Mouse (Mus musculus) brain, embryonic 14.5 days (tissue): ENCODE results near the gene Slc22a16. TPM values are rescaled to one million over a fixed set of nuclear protein-coding genes. Genes with fewer than 3 reads are reported as not detected.
A peak's percentile ranks its signal among the peaks of the same experiment; 100 is the strongest.

Experiments used
- DNase-seq: peaks from one replicate; pipeline ENCODE4 v3.0.0-alpha.2; 2011; ENCODE audit warnings: low read depth
- CTCF ChIP-seq: fragments of 200-500 bp; IDR thresholded peaks from 2 replicates; pipeline ENCODE4 v1.5.1; 2012; ENCODE audit warnings: inconsistent platforms, mild to moderate bottlenecking, moderate library complexity, borderline replicate concordance; ENCODE audit not compliant: insufficient read depth, insufficient read length; ENCODE audit errors: extremely low read depth
- POLR2A ChIP-seq: fragments of 200-500 bp; IDR thresholded peaks from 2 replicates; pipeline ENCODE4 v1.6.1; 2012; ENCODE audit warnings: mild to moderate bottlenecking, inconsistent platforms, borderline replicate concordance; ENCODE audit not compliant: poor library complexity, insufficient read depth, insufficient read length, severe bottlenecking; ENCODE audit errors: extremely low read depth
- polyA plus RNA-seq: library from polyadenylated mRNA; depleted of rRNA; stranded (reverse); fragments of >200 nt; gene quantifications from 2 replicates; pipeline ENCODE4 v1.2.3, GENCODE M21; 2012; rRNA removed

The Slc22a16 gene
- polyA plus RNA-seq, 1 experiment: not detected

DNA sequence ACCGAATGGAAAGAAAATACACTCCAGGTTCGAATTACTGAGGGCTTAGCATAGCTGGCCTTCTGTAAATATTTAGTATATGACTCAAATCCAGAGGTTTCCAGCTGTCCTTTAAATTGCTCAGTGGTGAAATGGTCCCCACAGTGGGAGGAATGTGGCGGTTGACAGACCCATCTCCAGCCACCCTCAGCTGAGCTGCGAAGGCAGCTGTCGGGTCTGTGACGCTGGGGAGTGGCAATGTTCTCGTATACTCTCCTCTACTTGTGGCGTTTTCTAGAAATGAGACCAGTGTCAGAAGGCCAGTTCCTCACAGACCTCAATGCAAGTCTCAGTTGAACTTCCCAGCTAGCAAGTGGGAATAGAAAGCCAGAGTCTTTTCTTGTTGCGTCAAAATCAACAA, 74.3 kb downstream of the Slc22a16 start:
- TF ChIP-seq POLR2A (no peak), CTCF (no peak)

DNA sequence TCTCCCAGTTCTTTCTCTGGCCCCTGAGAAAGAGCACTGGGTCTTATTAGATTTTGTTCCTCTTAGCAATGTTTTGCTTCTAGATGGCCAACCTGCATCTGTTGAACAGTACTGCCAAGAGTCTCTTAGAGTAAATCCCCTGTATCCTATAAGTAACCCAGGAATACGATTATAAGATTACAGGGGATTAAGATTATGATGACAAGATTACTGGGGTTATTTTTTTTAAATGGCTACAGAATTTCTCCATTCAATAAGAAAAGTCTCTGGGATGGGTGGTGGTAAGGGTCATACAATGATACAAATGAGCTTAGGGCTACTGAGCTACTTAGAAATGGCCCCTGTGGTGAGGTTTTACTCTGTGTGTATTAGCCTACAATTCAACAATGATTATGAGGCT, 75.2 kb downstream of the Slc22a16 start:
- no peak for TF ChIP-seq POLR2A
- no peak for TF ChIP-seq CTCF

More for the DNA sequence above, 74.3 kb downstream of the Slc22a16 start:
- no peak for DNase-seq

DNA sequence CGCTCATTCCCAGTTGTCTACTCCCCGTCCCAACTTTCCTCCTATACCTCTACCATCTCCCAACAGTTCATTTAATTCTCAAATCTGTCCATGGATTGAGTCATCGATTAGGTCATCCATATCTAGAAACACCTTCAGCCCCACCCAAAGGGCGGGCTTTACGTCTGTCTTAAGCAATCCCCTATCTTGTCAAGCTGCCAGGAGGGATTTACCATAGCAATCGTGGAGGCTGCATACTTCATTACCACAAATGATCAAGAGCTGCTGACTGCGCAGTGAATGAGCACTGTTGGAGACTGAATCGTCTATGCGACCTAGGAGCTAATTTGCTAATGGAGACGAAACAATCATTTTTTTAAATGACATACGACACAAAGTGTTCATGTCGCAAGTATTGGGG, 78.6 kb downstream of the Slc22a16 start:
- no peak for DNase-seq
- TF ChIP-seq CTCF (no peak), POLR2A (no peak)

More for the DNA sequence above, 75.2 kb downstream of the Slc22a16 start:
- DNase-seq: no peak

- no peak for TF ChIP-seq CTCF
- DNase-seq: peak; percentile 85
These were observed 79.5 kb downstream of the Slc22a16 start for GRCm38 (mm10) chr10:40649634-40650033.

- TF ChIP-seq POLR2A: no peak
- no peak for TF ChIP-seq CTCF
- DNase-seq: no peak
These were observed 81.5 kb downstream of the Slc22a16 start for GRCm38 (mm10) chr10:40651676-40652075.

Other genes with a start within 250 kb of the Slc22a16 start
- 20.2 and 21.5 TPM in 2 replicates for gene Cdk19, start 230.8 kb upstream of the Slc22a16 start, polyA plus RNA-seq
- 0.69 and 0.83 TPM in 2 replicates for gene Ddo, start 59.7 kb downstream of the Slc22a16 start, polyA plus RNA-seq
- gene Mettl24, start 112.9 kb downstream of the Slc22a16 start, polyA plus RNA-seq: 0.19 and 0.26 TPM in 2 replicates